Mouse (Mus musculus) heart, embryonic 14.5 days (tissue): Measurements from ENCODE around the gene Tent4a. TPM values are rescaled to one million over a fixed set of nuclear protein-coding genes. Genes with fewer than 3 reads are reported as not detected.

Experiments used
- ATAC-seq: fragments of 200-750 bp; cut with Nextera tagmentation; 2 replicates; pipeline ENCODE4 v1.8.0; 2017; ENCODE audit warnings: low read depth, moderate TSS enrichment; ENCODE audit not compliant: insufficient number of reproducible peaks, insufficient read depth, low FRiP score
- H3K27ac ChIP-seq, 2 experiments: fragments of 200-500 bp in 1 of 2; fragments of 300-500 bp in 1 of 2; sonication (generic) in 1 of 2; replicated peaks in 1 of 2; 2 replicates each; pipeline ENCODE4 v1.5.1; 2012 to 2014; ENCODE audit warnings: low read depth in 2 of 2, low read length in 2 of 2, control low read depth in 1 of 2, mild to moderate bottlenecking in 1 of 2, mixed read lengths in 1 of 2; ENCODE audit not compliant: control insufficient read depth in 1 of 2, insufficient read depth in 1 of 2
- H3K27me3 ChIP-seq: fragments of 300-500 bp; sonication (generic); 2 replicates; pipeline ENCODE4 v1.6.1; 2014; ENCODE audit warnings: mild to moderate bottlenecking, low read length, control low read depth; ENCODE audit not compliant: control insufficient read depth, insufficient read depth
- H3K36me3 ChIP-seq: fragments of 300-500 bp; sonication (generic); 2 replicates; pipeline ENCODE4 v1.6.1; 2014; ENCODE audit warnings: mild to moderate bottlenecking, control low read depth, low read length, mixed read lengths; ENCODE audit not compliant: control insufficient read depth, insufficient read depth
- H3K4me1 ChIP-seq, 2 experiments: fragments of 200-500 bp in 1 of 2; fragments of 300-500 bp in 1 of 2; sonication (generic) in 1 of 2; 2 replicates each; pipeline ENCODE4 v1.6.1; 2012 to 2014; ENCODE audit warnings: low read length in 2 of 2, control low read depth in 1 of 2, mixed read lengths in 1 of 2; ENCODE audit not compliant: control insufficient read depth in 2 of 2, insufficient read depth in 2 of 2
- H3K4me2 ChIP-seq: fragments of 300-500 bp; sonication (generic); 2 replicates; pipeline ENCODE4 v1.6.1; 2014; ENCODE audit warnings: mild to moderate bottlenecking, low read length
- H3K4me3 ChIP-seq, 2 experiments: fragments of 200-500 bp in 1 of 2; fragments of 300-500 bp in 1 of 2; sonication (generic) in 1 of 2; 2 replicates each; pipeline ENCODE4 v1.5.1; 2012 to 2014; ENCODE audit warnings: low read length in 2 of 2, mild to moderate bottlenecking in 2 of 2, control low read depth in 1 of 2, low read depth in 1 of 2, moderate library complexity in 1 of 2; ENCODE audit not compliant: control insufficient read depth in 1 of 2, insufficient read depth in 1 of 2
- H3K9ac ChIP-seq: fragments of 300-500 bp; sonication (generic); 2 replicates; pipeline ENCODE4 v1.6.1; 2014; ENCODE audit warnings: mild to moderate bottlenecking, low read length
- H3K9me3 ChIP-seq: fragments of 300-500 bp; sonication (generic); 2 replicates; pipeline ENCODE4 v1.6.1; 2016; ENCODE audit warnings: low read length, control low read depth; ENCODE audit not compliant: control insufficient read depth
- WGBS: fragments of 180-500 bp; shearing (Covaris S2); extraction: QIAGEN DNeasy Blood & Tissue Kit; methylation state at CpG from one replicate; pipeline ENCODE4 v1.1.7; 2014; 5-methylcytosine and 5-hydroxymethylcytosine counted together
- polyA plus RNA-seq: library from polyadenylated mRNA; unstranded; fragments of >200 nt; fragmentation: Nextera tagmentation; extraction: Ambion mirVana; gene quantifications from 2 replicates; pipeline ENCODE4 v1.2.1, GENCODE M21; 2014

Gene Tent4a
- polyA plus RNA-seq, 1 experiment from 2014 or later, result 5.6 TPM

DNA sequence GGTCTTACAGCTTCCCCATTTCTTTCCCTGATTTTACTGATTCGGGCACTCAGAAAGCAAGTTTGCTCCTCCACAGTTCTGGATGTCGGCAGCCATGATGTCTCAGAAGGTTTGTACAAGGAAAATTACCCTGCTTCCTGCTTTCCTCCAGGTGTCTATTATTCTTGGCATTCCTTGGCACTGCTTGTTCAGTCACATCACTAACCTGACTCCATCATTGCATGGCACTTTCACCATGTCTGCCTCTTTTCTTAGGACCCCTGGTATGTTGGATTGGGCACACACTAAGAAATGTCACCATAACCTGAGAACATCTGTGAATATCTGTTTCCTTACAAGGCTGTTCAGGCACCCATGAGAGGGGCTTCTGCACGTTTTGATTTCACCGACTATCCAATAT is 1.6 kb upstream of the Tent4a start:
- Histone ChIP-seq H3K4me1 (peaks cover 28 to 57% of the 10 kb centered on the region in 2 experiments), H3K9ac (peak overlapping the region; percentile 99; the same call in 1 of the 2 replicates), H3K36me3 (no peaks in the 10 kb centered on the region), H3K4me2 (peak overlapping the region; percentile 97), H3K4me3 (no peak overlapping the region), H3K9me3 (no peaks in the 10 kb centered on the region), H3K27ac (0 out of 4 replicates have a peak overlapping the region, but pooled peaks of 1 of the 2 experiments have one; percentile 97), H3K27me3 (no peaks in the 10 kb centered on the region)
- no peak for ATAC-seq
- 75% methylated on average over 4 of the region's 4 CpGs for WGBS

DNA sequence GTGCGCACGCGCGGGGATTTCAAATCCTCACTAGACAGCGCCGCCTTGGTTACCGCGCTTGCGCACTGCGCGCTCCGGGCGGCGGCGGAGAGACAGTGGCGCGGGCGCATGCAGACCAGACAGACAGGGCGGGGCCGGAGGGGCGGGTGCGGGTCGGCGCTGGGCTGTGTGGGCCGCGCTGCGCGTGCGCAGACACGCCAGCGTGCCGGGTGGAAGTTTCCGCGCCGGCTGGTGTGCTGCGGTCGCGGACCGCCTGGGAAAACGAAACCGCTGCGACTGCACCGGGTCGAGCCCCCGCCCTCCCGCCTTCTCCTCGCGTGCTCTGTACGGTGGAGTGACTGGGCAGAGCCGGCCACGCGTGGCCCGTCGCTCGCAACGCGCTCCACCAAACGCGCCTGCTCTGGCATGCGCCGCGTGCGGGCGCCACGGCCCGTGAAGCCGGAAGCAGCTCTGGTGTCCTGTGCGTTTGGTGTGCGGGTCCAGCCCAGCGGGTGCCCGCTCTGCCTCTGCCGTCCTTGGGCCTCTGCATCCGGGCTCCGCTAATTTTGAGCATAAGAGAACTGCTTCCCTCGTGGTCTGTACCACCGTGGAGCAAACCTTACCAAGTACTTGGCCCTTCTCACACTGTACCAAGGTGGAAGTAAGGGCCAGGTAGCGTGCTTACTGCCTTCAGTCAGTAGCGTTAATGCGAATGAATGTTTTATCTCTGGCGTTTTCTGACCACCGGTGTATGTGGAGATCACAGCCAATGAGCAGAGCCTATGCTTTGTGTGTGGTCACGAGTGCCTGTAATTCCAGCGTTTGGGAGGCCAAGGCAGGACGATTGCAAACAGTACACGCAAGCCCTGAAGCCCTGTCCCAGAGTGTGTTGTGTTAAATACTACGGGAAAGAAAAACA is 486 bp upstream of the Tent4a start:
- Histone ChIP-seq H3K27me3 (no peaks in the 10 kb centered on the region), H3K4me2 (peak overlapping the region; percentile 97), H3K27ac (peak overlapping the region; percentile 97 to 98), H3K4me3 (peak overlapping the region; percentile 84 to 97), H3K9me3 (no peaks in the 10 kb centered on the region), H3K4me1 (peaks cover 33 to 56% of the 10 kb centered on the region in 2 experiments), H3K9ac (peak overlapping the region; percentile 99), H3K36me3 (peaks cover 4% of the 10 kb centered on the region; the same call in 1 of the 2 replicates)
- under 1% methylated on average over 85 of the region's 86 CpGs for WGBS
- peak; percentile 93 for ATAC-seq

DNA sequence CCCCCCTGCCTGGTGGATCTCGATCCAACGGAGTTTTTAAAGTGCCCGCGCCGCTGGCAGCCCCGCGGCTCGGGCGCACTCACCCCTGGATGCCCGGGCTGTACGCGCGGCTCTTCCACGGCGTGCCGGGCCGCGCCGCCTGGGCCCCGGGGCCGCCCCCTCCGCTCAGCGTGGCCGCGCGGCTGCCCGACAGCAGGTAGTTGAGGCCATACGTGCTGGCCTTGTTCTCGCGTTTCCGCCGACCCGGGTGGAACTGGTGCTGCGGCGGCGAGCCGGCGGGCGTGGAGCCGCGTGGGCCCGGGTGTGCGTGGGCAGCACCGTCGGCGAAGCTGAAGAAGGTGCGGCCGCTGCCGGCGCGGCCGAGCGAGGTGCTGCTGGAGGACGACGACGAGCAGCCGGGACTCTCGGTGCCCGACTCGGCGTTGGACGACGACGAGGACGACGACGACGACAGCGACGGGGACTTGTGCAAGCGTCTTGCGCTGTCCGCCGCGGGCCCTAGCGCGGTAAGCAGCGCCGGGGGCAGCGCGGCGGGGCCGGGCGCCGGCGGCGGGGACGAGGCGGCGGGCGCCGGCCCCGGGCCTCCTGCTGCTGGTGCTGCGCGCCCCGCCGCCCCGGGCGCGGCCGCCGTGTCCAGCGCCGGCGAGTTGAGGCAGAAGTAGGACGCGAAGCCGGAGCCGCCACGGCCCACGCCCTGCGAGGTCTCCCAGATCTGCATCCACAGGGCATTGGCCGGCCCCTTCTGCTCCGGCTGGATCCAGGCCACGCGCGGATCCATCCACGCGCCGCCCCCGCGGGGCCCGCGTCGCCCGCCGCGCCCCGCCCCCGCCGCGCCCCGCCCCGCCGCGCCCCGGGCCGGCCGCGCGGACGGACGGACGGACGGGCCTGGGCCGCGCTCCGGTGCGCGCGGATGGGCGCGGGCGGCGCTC is 748 bp downstream of the Tent4a start, which contains the start of gene Nsun2:
Gene Nsun2 (plus strand): TSS at position 342 of the 929 bp plus-strand sequence.
- H3K27me3 ChIP-seq, result no peaks in the 10 kb centered on the region
- H3K4me1 ChIP-seq, result peaks cover 25 to 47% of the 10 kb centered on the region in 2 experiments
- under 1% methylated on average over 125 of the region's 155 CpGs for WGBS
- H3K4me2 ChIP-seq, result peak within 1 kb of the TSS; percentile 76
- no peaks in the 10 kb centered on the region for H3K9me3 ChIP-seq
- H3K36me3 ChIP-seq, result peaks cover 6% of the 10 kb centered on the region; the same call in 1 of the 2 replicates
- H3K27ac ChIP-seq, result peak within 1 kb of the TSS; percentile 84 to 97
- ATAC-seq, result peak; percentile 9; the same call in 1 of the 2 replicates
- H3K9ac ChIP-seq, result peak within 1 kb of the TSS; percentile 92
- H3K4me3 ChIP-seq, result peak within 1 kb of the TSS; percentile 63 to 97

- Histone ChIP-seq H3K4me1 (peaks cover 25 to 47% of the 10 kb centered on the region in 2 experiments), H3K4me3 (peak overlapping the region; percentile 63 to 97), H3K27ac (peak overlapping the region; percentile 84 to 97; a peak in 3 of 4 replicates), H3K9ac (peak overlapping the region; percentile 92), H3K36me3 (peaks cover 6% of the 10 kb centered on the region; the same call in 1 of the 2 replicates), H3K9me3 (no peaks in the 10 kb centered on the region), H3K27me3 (no peaks in the 10 kb centered on the region), H3K4me2 (peak overlapping the region; percentile 76)
- under 1% methylated on average over 9 of the region's 9 CpGs for WGBS
- ATAC-seq, result no peak
These were observed 1.5 kb downstream of the Tent4a start for GRCm38 (mm10) chr13:69532893-69533404.

DNA sequence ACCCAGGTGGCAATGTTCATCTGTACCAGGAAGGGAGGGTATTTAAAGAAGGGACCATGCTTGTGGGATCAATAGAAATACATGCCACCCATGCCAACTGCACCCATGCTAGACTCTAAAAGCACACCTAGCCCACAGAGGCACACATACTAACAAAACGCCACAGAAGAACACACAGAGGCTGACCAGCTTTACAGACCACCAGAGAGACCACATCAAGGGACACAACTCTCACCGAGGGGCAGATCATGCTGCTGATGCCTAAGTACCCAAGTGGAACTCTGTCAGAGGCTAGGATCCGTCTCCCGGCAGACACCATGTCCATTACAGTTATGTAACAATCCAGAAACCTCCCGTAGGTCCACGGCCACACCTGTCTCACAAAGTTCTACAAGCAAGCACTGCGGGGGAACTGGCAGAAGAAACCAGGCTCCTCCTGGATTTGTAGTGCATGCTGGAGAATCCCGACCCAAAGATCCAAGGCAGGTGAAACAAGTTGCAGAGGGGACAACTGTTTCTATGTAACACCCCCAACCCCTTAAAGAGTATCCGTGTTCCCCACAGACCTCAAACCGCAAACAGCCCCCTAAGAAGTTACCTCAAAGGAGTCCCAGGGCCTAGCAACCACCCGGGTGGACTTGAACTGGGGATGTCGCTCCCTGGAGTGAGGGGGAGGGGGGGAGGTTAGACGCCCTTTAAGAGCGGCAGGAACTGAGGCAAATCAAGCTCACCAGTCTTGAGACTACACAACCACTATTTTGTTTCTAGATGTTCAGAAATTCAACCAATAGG is 2.1 kb downstream of the Tent4a start:
- peak overlapping the region; percentile 76 for H3K4me2 ChIP-seq
- no peaks in the 10 kb centered on the region for H3K9me3 ChIP-seq
- H3K36me3 ChIP-seq, result peaks cover 6% of the 10 kb centered on the region; the same call in 1 of the 2 replicates
- H3K4me1 ChIP-seq, result peaks cover 25 to 50% of the 10 kb centered on the region in 2 experiments
- H3K4me3 ChIP-seq, result peak overlapping the region; percentile 63 to 97
- WGBS, result 13% methylated on average over 14 of the region's 14 CpGs
- no peak for ATAC-seq
- H3K27ac ChIP-seq, result no peak overlapping the region
- no peaks in the 10 kb centered on the region for H3K27me3 ChIP-seq
- peak overlapping the region; percentile 92 for H3K9ac ChIP-seq

- H3K4me3 ChIP-seq, result peak overlapping the region; percentile 63 to 97
- H3K27me3 ChIP-seq, result no peaks in the 10 kb centered on the region
- no peaks in the 10 kb centered on the region for H3K9me3 ChIP-seq
- ATAC-seq, result no peak
- no peak overlapping the region for H3K27ac ChIP-seq
- peak overlapping the region; percentile 92 for H3K9ac ChIP-seq
- WGBS, result 44% methylated on average over 6 of the region's 6 CpGs
- H3K4me2 ChIP-seq, result peak overlapping the region; percentile 76
- H3K36me3 ChIP-seq, result peaks cover 6% of the 10 kb centered on the region; the same call in 1 of the 2 replicates
- peaks cover 25 to 58% of the 10 kb centered on the region in 2 experiments for H3K4me1 ChIP-seq
These were observed 3.0 kb downstream of the Tent4a start for GRCm38 (mm10) chr13:69531431-69531830.
